ENCODE assay signal across 20 mouse cellular contexts in the genomic region with DNA sequence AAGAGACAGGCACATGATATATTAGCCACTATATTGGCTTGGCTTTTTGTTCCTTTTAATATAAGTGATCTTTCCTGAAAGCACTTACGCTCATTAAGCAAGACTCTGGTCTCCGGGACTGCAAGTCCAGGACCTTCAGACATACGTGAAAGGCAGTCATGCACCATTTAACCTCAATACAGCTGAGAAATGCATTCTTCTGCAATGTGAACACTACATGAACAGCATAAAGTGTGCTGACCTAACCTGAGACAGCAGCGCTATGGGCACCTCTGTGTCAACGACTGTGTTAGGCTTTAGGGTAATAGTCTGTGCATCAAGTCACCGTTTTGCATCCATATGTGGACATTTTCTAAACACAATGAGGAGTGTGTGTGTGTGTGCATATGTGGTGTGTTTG.
DNase-seq lines count a peak whose midpoint lies in the region; ATAC-seq and TF ChIP-seq lines count a peak whose summit lies in the region.
"Had no signal": no experiment of that assay in that cellular context is flagged by ENCODE, and none has a peak within 500 bp of the region (broad histone marks: within the 10 kb centered on the region; RNA-seq: fewer than 3 reads in every experiment).

No protein-coding gene starts in this region.

- H3K27ac ChIP-seq in forebrain, embryonic 14.5 days (ENCODE audit: low read depth, low read length): 0 out of 2 replicates have a peak overlapping the region, but pooled peaks have one; percentile 33
- no peak overlapping the region for H3K27ac ChIP-seq in forebrain, embryonic 15.5 days (replicated peaks)
- no peak overlapping the region for H3K27ac ChIP-seq in midbrain, embryonic 11.5 days (ENCODE audit: low read depth, low read length)
- no peak overlapping the region for H3K27ac ChIP-seq in midbrain, postnatal 0 days (ENCODE audit: low read depth, low read length)
- peak overlapping the region; percentile 56; the same call in 1 of the 2 replicates for H3K27ac ChIP-seq in hindbrain, embryonic 14.5 days
- H3K27ac ChIP-seq: embryonic facial prominence, embryonic 12.5 days; heart, embryonic 13.5 days; liver, embryonic 13.5 days; lung, embryonic 15.5 days; macrophage had no signal

- ATAC-seq in forebrain, embryonic 14.5 days: no peak
- no peak for ATAC-seq in forebrain, embryonic 15.5 days (replicated peaks)
- peak; percentile 44; the same call in 1 of the 2 replicates for ATAC-seq in midbrain, embryonic 11.5 days (ENCODE audit: low FRiP score)
- ATAC-seq in midbrain, postnatal 0 days (ENCODE audit: low FRiP score): no peak
- ATAC-seq in hindbrain, embryonic 14.5 days (ENCODE audit: low FRiP score): no peak
- ATAC-seq: intestine, postnatal 0 days had no signal

- no peaks in the 10 kb centered on the region for H3K9me3 ChIP-seq in forebrain, embryonic 14.5 days (replicated peaks; ENCODE audit: control insufficient read depth, low read length)
- no peaks in the 10 kb centered on the region for H3K9me3 ChIP-seq in forebrain, embryonic 15.5 days
- H3K9me3 ChIP-seq in midbrain, embryonic 11.5 days (ENCODE audit: control insufficient read depth, low read length): no peaks in the 10 kb centered on the region
- H3K9me3 ChIP-seq in midbrain, postnatal 0 days (ENCODE audit: low read length): no peaks in the 10 kb centered on the region
- no peaks in the 10 kb centered on the region for H3K9me3 ChIP-seq in hindbrain, embryonic 14.5 days (ENCODE audit: control insufficient read depth, low read length)
- H3K9me3 ChIP-seq: embryonic facial prominence, embryonic 12.5 days; heart, embryonic 13.5 days; liver, embryonic 13.5 days; lung, embryonic 15.5 days had no signal

- 29% methylated on average over 6 of the region's 6 CpGs for WGBS in forebrain, embryonic 14.5 days
- WGBS in forebrain, embryonic 15.5 days: 24% methylated on average over 6 of the region's 6 CpGs
- WGBS in midbrain, embryonic 11.5 days: 58% methylated on average over 6 of the region's 6 CpGs
- WGBS in midbrain, postnatal 0 days: 50% methylated on average over 6 of the region's 6 CpGs
- WGBS in hindbrain, embryonic 14.5 days: 23% methylated on average over 6 of the region's 6 CpGs

- no peak for TF ChIP-seq CTCF in midbrain, postnatal 0 days (IDR thresholded peaks at IDR 0.05)

- no peak overlapping the region for H3K9ac ChIP-seq in forebrain, embryonic 14.5 days (ENCODE audit: low read length)
- no peak overlapping the region for H3K9ac ChIP-seq in forebrain, embryonic 15.5 days (replicated peaks)
- H3K9ac ChIP-seq in midbrain, embryonic 11.5 days (ENCODE audit: low read length): no peak overlapping the region
- H3K9ac ChIP-seq in midbrain, postnatal 0 days (replicated peaks; ENCODE audit: low read length, poor library complexity, severe bottlenecking): no peak overlapping the region
- H3K9ac ChIP-seq in hindbrain, embryonic 14.5 days: 0 out of 2 replicates have a peak overlapping the region, but pooled peaks have one; percentile 7
- H3K9ac ChIP-seq: embryonic facial prominence, embryonic 12.5 days; heart, embryonic 13.5 days; liver, embryonic 13.5 days; lung, embryonic 15.5 days had no signal

- H3K4me3 ChIP-seq in forebrain, embryonic 14.5 days (ENCODE audit: low read depth, low read length): no peak overlapping the region
- no peak overlapping the region for H3K4me3 ChIP-seq in forebrain, embryonic 15.5 days
- no peak overlapping the region for H3K4me3 ChIP-seq in midbrain, embryonic 11.5 days (ENCODE audit: low read depth, low read length)
- no peak overlapping the region for H3K4me3 ChIP-seq in midbrain, postnatal 0 days (ENCODE audit: low read depth, low read length)
- H3K4me3 ChIP-seq in hindbrain, embryonic 14.5 days (replicated peaks; ENCODE audit: low read length): no peak overlapping the region
- H3K4me3 ChIP-seq: embryonic facial prominence, embryonic 12.5 days; heart, embryonic 13.5 days; liver, embryonic 13.5 days; lung, embryonic 15.5 days had no signal

- H3K36me3 ChIP-seq in forebrain, embryonic 14.5 days (ENCODE audit: control insufficient read depth, insufficient read depth, low read length): no peaks in the 10 kb centered on the region
- no peaks in the 10 kb centered on the region for H3K36me3 ChIP-seq in forebrain, embryonic 15.5 days
- 0 out of 2 replicates have a peak, but pooled peaks cover 5% of the 10 kb centered on the region for H3K36me3 ChIP-seq in midbrain, embryonic 11.5 days (ENCODE audit: control insufficient read depth, insufficient read depth, low read length)
- H3K36me3 ChIP-seq in midbrain, postnatal 0 days (ENCODE audit: insufficient read depth, low read length): no peaks in the 10 kb centered on the region
- no peaks in the 10 kb centered on the region for H3K36me3 ChIP-seq in hindbrain, embryonic 14.5 days (replicated peaks; ENCODE audit: control insufficient read depth, insufficient read depth)
- H3K36me3 ChIP-seq: liver, embryonic 13.5 days; lung, embryonic 15.5 days had no signal

- no peak overlapping the region for H3K4me2 ChIP-seq in forebrain, embryonic 14.5 days (ENCODE audit: low read length)
- H3K4me2 ChIP-seq in forebrain, embryonic 15.5 days (replicated peaks): no peak overlapping the region
- H3K4me2 ChIP-seq in midbrain, embryonic 11.5 days: no peak overlapping the region
- H3K4me2 ChIP-seq in midbrain, postnatal 0 days (ENCODE audit: low read depth, low read length, poor library complexity, severe bottlenecking): no peak overlapping the region
- H3K4me2 ChIP-seq in hindbrain, embryonic 14.5 days (replicated peaks): no peak overlapping the region
- H3K4me2 ChIP-seq: embryonic facial prominence, embryonic 12.5 days; heart, embryonic 13.5 days; liver, embryonic 13.5 days; lung, embryonic 15.5 days had no signal

- peaks cover 7% of the 10 kb centered on the region for H3K4me1 ChIP-seq in forebrain, embryonic 14.5 days (ENCODE audit: control insufficient read depth, insufficient read depth, low read length)
- peaks cover 11% of the 10 kb centered on the region for H3K4me1 ChIP-seq in forebrain, embryonic 15.5 days
- H3K4me1 ChIP-seq in midbrain, embryonic 11.5 days (ENCODE audit: control insufficient read depth, insufficient read depth, low read length): no peaks in the 10 kb centered on the region
- no peaks in the 10 kb centered on the region for H3K4me1 ChIP-seq in midbrain, postnatal 0 days (ENCODE audit: insufficient read depth, low read length)
- H3K4me1 ChIP-seq in hindbrain, embryonic 14.5 days (replicated peaks; ENCODE audit: control insufficient read depth, insufficient read depth, low read length): peaks cover 12% of the 10 kb centered on the region; the same call in 1 of the 2 replicates
- H3K4me1 ChIP-seq: embryonic facial prominence, embryonic 12.5 days; liver, embryonic 13.5 days; lung, embryonic 15.5 days had no signal

- no peak for DNase-seq in forebrain, embryonic 14.5 days (ENCODE audit: low spot score)
- DNase-seq in midbrain, embryonic 11.5 days (ENCODE audit: low spot score, missing footprints): no peak
- no peak for DNase-seq in midbrain, postnatal 0 days (ENCODE audit: low spot score)
- DNase-seq in hindbrain, embryonic 14.5 days (ENCODE audit: low spot score): no peak
- DNase-seq in retina, embryonic 14.5 days (ENCODE audit: low spot score): peak; percentile 17
- no peak for DNase-seq in heart, adult 11 months
- DNase-seq: adrenal gland, adult 8-10 months; B cell, adult 2 months; cerebellum, adult 11-12 months; cerebellum, postnatal 25 days; heart, postnatal 36 days; liver, embryonic 13.5 days; right cerebral cortex, adult 18-20 months; thymus, adult 18-20 months had no signal

- no peaks in the 10 kb centered on the region for H3K27me3 ChIP-seq in forebrain, embryonic 14.5 days (replicated peaks; ENCODE audit: control insufficient read depth, insufficient read depth, low read length)
- H3K27me3 ChIP-seq in forebrain, embryonic 15.5 days: no peaks in the 10 kb centered on the region
- no peaks in the 10 kb centered on the region for H3K27me3 ChIP-seq in midbrain, embryonic 11.5 days (ENCODE audit: control insufficient read depth, insufficient read depth, low read length)
- H3K27me3 ChIP-seq in midbrain, postnatal 0 days (ENCODE audit: insufficient read depth, low read length): no peaks in the 10 kb centered on the region
- H3K27me3 ChIP-seq in hindbrain, embryonic 14.5 days (ENCODE audit: control insufficient read depth, insufficient read depth, low read length): no peaks in the 10 kb centered on the region
- H3K27me3 ChIP-seq: embryonic facial prominence, embryonic 12.5 days; heart, embryonic 13.5 days; liver, embryonic 13.5 days; lung, embryonic 15.5 days had no signal

Comparison
In these comparisons a context has a peak if more than half of its experiments do, and no peak if none do; other contexts are left out.
1. H3K27ac ChIP-seq: peak in forebrain, embryonic 14.5 days (single experiment) and hindbrain, embryonic 14.5 days (single experiment); none in forebrain, embryonic 15.5 days (single experiment), midbrain, embryonic 11.5 days (single experiment) and midbrain, postnatal 0 days (single experiment).